Mouse (Mus musculus) limb, embryonic 14.5 days (tissue): ENCODE results near the gene Rad51c. TPM values are rescaled to one million over a fixed set of nuclear protein-coding genes. Genes with fewer than 3 reads are reported as not detected.

ENCODE experiments used
- ATAC-seq: fragments of 200-750 bp; cut with Nextera tagmentation; 2 replicates; pipeline ENCODE4 v1.8.0; 2017; ENCODE audit warnings: low read depth, moderate number of reproducible peaks, moderate TSS enrichment; ENCODE audit not compliant: low FRiP score
- DNase-seq: peaks from one replicate; pipeline ENCODE4 v3.0.0-alpha.2; 2015; ENCODE audit warnings: low spot score
- H3K27ac ChIP-seq: fragments of 300-500 bp; sonication (generic); replicated peaks from 2 replicates; pipeline ENCODE4 v1.5.1; 2014; ENCODE audit warnings: low read depth, mild to moderate bottlenecking, low read length, moderate library complexity, mixed read lengths
- H3K27me3 ChIP-seq: fragments of 300-500 bp; sonication (generic); 2 replicates; pipeline ENCODE4 v1.6.1; 2014; ENCODE audit warnings: low read length, mixed read lengths; ENCODE audit not compliant: control insufficient read depth, insufficient read depth
- H3K36me3 ChIP-seq: fragments of 300-500 bp; sonication (generic); 2 replicates; pipeline ENCODE4 v1.6.1; 2014; ENCODE audit warnings: mild to moderate bottlenecking, low read length, moderate library complexity, mixed read lengths; ENCODE audit not compliant: control insufficient read depth, insufficient read depth
- H3K4me1 ChIP-seq: fragments of 300-500 bp; sonication (generic); 2 replicates; pipeline ENCODE4 v1.6.1; 2014; ENCODE audit warnings: antibody characterized with exemption, low read length, mixed read lengths; ENCODE audit not compliant: control insufficient read depth, insufficient read depth
- H3K4me2 ChIP-seq: fragments of 300-500 bp; sonication (generic); replicated peaks from 2 replicates; pipeline ENCODE4 v1.6.1; 2014; ENCODE audit warnings: low read depth, mild to moderate bottlenecking, low read length, moderate library complexity; ENCODE audit not compliant: severe bottlenecking
- H3K4me3 ChIP-seq: fragments of 300-500 bp; sonication (generic); replicated peaks from 2 replicates; pipeline ENCODE4 v1.5.1; 2014; ENCODE audit warnings: low read length
- H3K9ac ChIP-seq: fragments of 300-500 bp; sonication (generic); 2 replicates; pipeline ENCODE4 v1.6.1; 2014; ENCODE audit warnings: mild to moderate bottlenecking, low read depth, low read length, moderate library complexity; ENCODE audit not compliant: severe bottlenecking
- H3K9me3 ChIP-seq: fragments of 300-500 bp; sonication (generic); 2 replicates; pipeline ENCODE4 v1.6.1; 2016; ENCODE audit warnings: low read length; ENCODE audit not compliant: control insufficient read depth
- POLR2A ChIP-seq: fragments of 200-500 bp; IDR thresholded peaks from 2 replicates; pipeline ENCODE4 v1.8.0; 2012; ENCODE audit warnings: inconsistent platforms, mild to moderate bottlenecking, moderate library complexity, borderline replicate concordance; ENCODE audit not compliant: insufficient read depth, insufficient read length; ENCODE audit errors: extremely low read depth
- WGBS: fragments of 180-500 bp; shearing (Covaris S2); extraction: QIAGEN DNeasy Blood & Tissue Kit; methylation state at CpG from one replicate; pipeline ENCODE4 v1.1.7; 2014; 5-methylcytosine and 5-hydroxymethylcytosine counted together
- polyA plus RNA-seq, 2 experiments: library from polyadenylated mRNA; depleted of rRNA in 1 of 2; stranded (reverse) in 1 of 2; unstranded in 1 of 2; fragments of >200 nt; fragmentation: Nextera tagmentation in 1 of 2; extraction: Ambion mirVana in 1 of 2; gene quantifications; 2 replicates each; pipeline versions ENCODE4 v1.2.1 to v1.2.3; 2012 to 2014

The Rad51c gene
- polyA plus RNA-seq, 2 experiments = 8.0 to 9.8 TPM

DNA sequence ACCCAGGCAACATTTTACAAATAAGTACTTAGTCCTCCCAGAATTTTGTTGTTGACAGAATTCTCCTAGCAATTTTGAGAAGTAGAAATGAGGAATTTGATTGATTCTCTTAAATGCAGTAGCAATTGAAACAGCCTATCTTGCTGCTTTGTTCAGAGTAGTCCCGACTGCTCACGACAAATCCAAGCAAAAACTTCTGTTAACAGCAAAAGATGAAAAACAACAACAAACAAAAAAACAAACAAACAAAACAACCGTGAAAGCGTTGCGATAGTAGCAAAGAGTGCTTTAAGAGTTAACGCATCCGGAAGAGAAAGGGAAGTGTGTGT, 21.3 kb upstream of the Rad51c start:
- Histone ChIP-seq H3K27me3 (no peaks in the 10 kb centered on the region), H3K4me3 (peak overlapping the region; percentile 33), H3K36me3 (no peaks in the 10 kb centered on the region), H3K4me1 (peaks cover 8% of the 10 kb centered on the region; the same call in 1 of the 2 replicates), H3K27ac (peak overlapping the region; percentile 87), H3K9ac (peak overlapping the region; percentile 13; the same call in 1 of the 2 replicates), H3K4me2 (peak overlapping the region; percentile 44), H3K9me3 (no peaks in the 10 kb centered on the region)
- 1% methylated on average over 7 of the region's 7 CpGs for WGBS
- no peak for TF ChIP-seq POLR2A
- DNase-seq = no peak
- no peak for ATAC-seq

- Histone ChIP-seq H3K27ac (peak overlapping the region; percentile 63; the same call in 1 of the 2 replicates), H3K4me1 (peaks cover 8% of the 10 kb centered on the region; the same call in 1 of the 2 replicates), H3K4me2 (no peak overlapping the region), H3K4me3 (no peak overlapping the region), H3K9ac (no peak overlapping the region), H3K36me3 (no peaks in the 10 kb centered on the region), H3K27me3 (no peaks in the 10 kb centered on the region), H3K9me3 (no peaks in the 10 kb centered on the region)
- no peak for ATAC-seq
- DNase-seq = no peak
- whole genome bisulfite sequencing = 40% methylated on average over 6 of the region's 6 CpGs
- no peak for TF ChIP-seq POLR2A
Observed at GRCm38 (mm10) chr11:87423551-87424325, 19.0 kb upstream of the Rad51c start.

DNA sequence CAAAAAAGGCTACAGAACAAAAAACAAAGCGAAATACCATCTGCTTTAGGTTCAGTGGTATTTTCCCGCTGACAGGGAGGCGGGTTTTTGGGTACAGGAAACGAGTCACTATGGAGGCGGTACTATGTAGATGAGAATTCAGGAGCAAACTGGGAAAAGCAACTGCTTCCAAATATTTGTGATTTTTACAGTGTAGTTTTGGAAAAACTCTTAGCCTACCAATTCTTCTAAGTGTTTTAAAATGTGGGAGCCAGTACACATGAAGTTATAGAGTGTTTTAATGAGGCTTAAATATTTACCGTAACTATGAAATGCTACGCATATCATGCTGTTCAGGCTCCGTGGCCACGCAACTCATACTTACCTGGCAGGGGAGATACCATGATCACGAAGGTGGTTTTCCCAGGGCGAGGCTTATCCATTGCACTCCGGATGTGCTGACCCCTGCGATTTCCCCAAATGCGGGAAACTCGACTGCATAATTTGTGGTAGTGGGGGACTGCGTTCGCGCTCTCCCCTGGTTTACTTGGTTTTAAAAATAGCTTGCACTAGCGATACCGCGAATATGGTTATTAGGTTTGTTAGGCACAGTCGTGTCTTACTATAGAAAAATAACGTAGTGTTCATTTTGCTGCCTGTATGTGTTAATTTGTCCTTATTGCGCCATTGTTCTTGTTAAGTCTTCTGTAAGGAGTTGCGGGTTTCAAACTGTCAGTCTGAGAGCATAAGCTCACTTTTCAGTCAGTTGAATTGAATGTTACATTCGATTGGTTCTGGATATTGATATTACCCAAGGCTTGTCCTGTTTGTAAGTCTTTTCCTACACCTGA, 18.0 kb upstream of the Rad51c start:
- peak; percentile 84 for ATAC-seq
- WGBS = under 1% methylated on average over 24 of the region's 26 CpGs
- TF ChIP-seq POLR2A = peak; percentile 100; the same call in 1 of the 2 replicates

GRCm38 (mm10) chr11:87421760-87422201, 17.0 kb upstream of the Rad51c start:
- 8% methylated on average over 6 of the region's 6 CpGs for WGBS
- no peak for ATAC-seq
- H3K9me3 ChIP-seq = no peaks in the 10 kb centered on the region
- H3K27ac ChIP-seq = peak overlapping the region; percentile 94
- peak overlapping the region; percentile 50 for H3K4me2 ChIP-seq
- H3K36me3 ChIP-seq = no peaks in the 10 kb centered on the region
- TF ChIP-seq POLR2A = no peak
- DNase-seq = no peak
- H3K4me3 ChIP-seq = peak overlapping the region; percentile 25
- no peaks in the 10 kb centered on the region for H3K27me3 ChIP-seq
- peaks cover 8% of the 10 kb centered on the region; the same call in 1 of the 2 replicates for H3K4me1 ChIP-seq
- H3K9ac ChIP-seq = peak overlapping the region; percentile 48; the same call in 1 of the 2 replicates

More for the DNA sequence above, 18.0 kb upstream of the Rad51c start:
- Histone ChIP-seq H3K36me3 (no peaks in the 10 kb centered on the region), H3K9me3 (no peaks in the 10 kb centered on the region), H3K27ac (peak overlapping the region; percentile 94), H3K4me3 (peak overlapping the region; percentile 25), H3K27me3 (no peaks in the 10 kb centered on the region), H3K4me1 (peaks cover 8% of the 10 kb centered on the region; the same call in 1 of the 2 replicates), H3K9ac (peak overlapping the region; percentile 48), H3K4me2 (peak overlapping the region; percentile 50)
- DNase-seq = peak; percentile 96

- Histone ChIP-seq H3K27me3 (no peaks in the 10 kb centered on the region), H3K4me2 (no peak overlapping the region), H3K9ac (no peak overlapping the region), H3K4me3 (no peak overlapping the region), H3K36me3 (no peaks in the 10 kb centered on the region), H3K27ac (no peak overlapping the region), H3K9me3 (no peaks in the 10 kb centered on the region), H3K4me1 (peaks cover 6% of the 10 kb centered on the region; the same call in 1 of the 2 replicates)
- no peak for DNase-seq
- TF ChIP-seq POLR2A = no peak
- no peak for ATAC-seq
Observed at GRCm38 (mm10) chr11:87420861-87421260, 16.1 kb upstream of the Rad51c start.
